Mouse (Mus musculus) forebrain, embryonic 14.5 days (tissue): ENCODE results near the gene Wwtr1. TPM values are rescaled to one million over a fixed set of nuclear protein-coding genes. Genes with fewer than 3 reads are reported as not detected.
A peak's percentile ranks its signal among the peaks of the same experiment; 100 is the strongest.

ENCODE experiments used
- ATAC-seq: fragments of 200-750 bp; cut with Nextera tagmentation; 2 replicates; pipeline ENCODE4 v1.8.0; 2017; ENCODE audit warnings: mild to moderate bottlenecking, moderate library complexity
- DNase-seq: peaks from one replicate; pipeline ENCODE4 v3.0.0-alpha.2; 2015; ENCODE audit warnings: low spot score
- H3K27ac ChIP-seq: fragments of 300-500 bp; sonication (generic); 2 replicates; pipeline ENCODE4 v1.5.1; 2014; ENCODE audit warnings: low read depth, mild to moderate bottlenecking, control low read depth, low read length, moderate library complexity
- H3K27me3 ChIP-seq: fragments of 300-500 bp; sonication (generic); replicated peaks from 2 replicates; pipeline ENCODE4 v1.6.1; 2014; ENCODE audit warnings: low read length, control low read depth, mixed read lengths; ENCODE audit not compliant: control insufficient read depth, insufficient read depth
- H3K36me3 ChIP-seq: fragments of 300-500 bp; sonication (generic); 2 replicates; pipeline ENCODE4 v1.6.1; 2014; ENCODE audit warnings: low read length, control low read depth; ENCODE audit not compliant: control insufficient read depth, insufficient read depth
- H3K4me1 ChIP-seq: fragments of 300-500 bp; sonication (generic); 2 replicates; pipeline ENCODE4 v1.6.1; 2014; ENCODE audit warnings: antibody characterized with exemption, low read length, control low read depth; ENCODE audit not compliant: control insufficient read depth, insufficient read depth
- H3K4me2 ChIP-seq: fragments of 300-500 bp; sonication (generic); 2 replicates; pipeline ENCODE4 v1.6.1; 2014; ENCODE audit warnings: mild to moderate bottlenecking, control low read depth, low read length
- H3K4me3 ChIP-seq: fragments of 300-500 bp; sonication (generic); 2 replicates; pipeline ENCODE4 v1.5.1; 2014; ENCODE audit warnings: low read depth, low read length, control low read depth
- H3K9ac ChIP-seq: fragments of 300-500 bp; sonication (generic); 2 replicates; pipeline ENCODE4 v1.6.1; 2014; ENCODE audit warnings: mild to moderate bottlenecking, low read length, control low read depth, moderate library complexity
- H3K9me3 ChIP-seq: fragments of 300-500 bp; sonication (generic); replicated peaks from 2 replicates; pipeline ENCODE4 v1.6.1; 2016; ENCODE audit warnings: low read length, control low read depth, mixed read lengths; ENCODE audit not compliant: control insufficient read depth
- WGBS: fragments of 180-500 bp; shearing (Covaris S2); extraction: QIAGEN DNeasy Blood & Tissue Kit; methylation state at CpG from one replicate; pipeline ENCODE4 v1.1.7; 2014; 5-methylcytosine and 5-hydroxymethylcytosine counted together
- polyA plus RNA-seq: library from polyadenylated mRNA; unstranded; fragments of >200 nt; fragmentation: Nextera tagmentation; extraction: Ambion mirVana; gene quantifications from 2 replicates; pipeline ENCODE4 v1.2.1, GENCODE M21; 2014

Gene Wwtr1
- 12.7 and 12.8 TPM in 2 replicates for polyA plus RNA-seq

- Histone ChIP-seq H3K9ac (peak within 1 kb of the TSS; percentile 77), H3K4me3 (peak within 1 kb of the TSS; percentile 72), H3K4me2 (peak within 1 kb of the TSS; percentile 93), H3K9me3 (no peaks in the 10 kb centered on the region), H3K27ac (peak within 1 kb of the TSS; percentile 77), H3K4me1 (no peaks in the 10 kb centered on the region; the same call in 1 of the 2 replicates), H3K36me3 (no peaks in the 10 kb centered on the region), H3K27me3 (no peaks in the 10 kb centered on the region)
- DNase-seq (peak; percentile 91), ATAC-seq (peak; percentile 87)
- under 1% methylated on average over 36 of the region's 36 CpGs for WGBS
These were observed at the start of gene Wwtr1 for GRCm38 (mm10) chr3:57575660-57576055. Gene Wwtr1 (minus strand): TSS chr3:57575910.

GRCm38 (mm10) chr3:57619718-57620117, 44.0 kb upstream of the Wwtr1 start:
- Histone ChIP-seq H3K36me3 (no peaks in the 10 kb centered on the region), H3K4me3 (no peak overlapping the region), H3K4me2 (no peak overlapping the region), H3K27me3 (no peaks in the 10 kb centered on the region), H3K27ac (no peak overlapping the region), H3K9ac (no peak overlapping the region), H3K9me3 (no peaks in the 10 kb centered on the region), H3K4me1 (no peaks in the 10 kb centered on the region)
- DNase-seq (no peak), ATAC-seq (no peak)
- 82% methylated on average over 4 of the region's 4 CpGs for WGBS

DNA sequence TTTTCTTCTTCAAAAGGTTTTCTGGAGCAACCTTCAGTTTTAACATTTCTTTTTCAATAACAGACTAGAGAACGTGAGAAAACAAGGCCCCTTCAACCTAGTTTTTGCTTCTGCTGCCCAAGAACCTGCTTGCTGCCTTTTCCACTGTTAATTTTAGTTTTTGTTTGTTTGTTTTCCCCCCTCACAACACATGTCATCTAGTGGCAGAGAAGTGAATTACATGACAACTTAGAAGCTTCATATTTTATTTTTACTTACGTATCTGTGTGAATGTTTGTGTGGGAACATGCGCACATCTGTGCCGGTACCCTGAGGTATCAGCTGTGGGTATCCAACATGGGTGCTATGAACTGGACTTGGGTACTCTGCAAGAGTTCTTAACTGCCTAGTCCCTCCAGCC, 39.9 kb upstream of the Wwtr1 start:
- no peak for DNase-seq
- H3K9me3 ChIP-seq, result no peaks in the 10 kb centered on the region
- no peak for ATAC-seq
- H3K36me3 ChIP-seq, result no peaks in the 10 kb centered on the region
- no peaks in the 10 kb centered on the region for H3K4me1 ChIP-seq
- no peaks in the 10 kb centered on the region for H3K27me3 ChIP-seq
- WGBS, result 93% methylated on average over 4 of the region's 4 CpGs
- no peak overlapping the region for H3K4me3 ChIP-seq
- no peak overlapping the region for H3K27ac ChIP-seq
- no peak overlapping the region for H3K4me2 ChIP-seq
- H3K9ac ChIP-seq, result no peak overlapping the region

DNA sequence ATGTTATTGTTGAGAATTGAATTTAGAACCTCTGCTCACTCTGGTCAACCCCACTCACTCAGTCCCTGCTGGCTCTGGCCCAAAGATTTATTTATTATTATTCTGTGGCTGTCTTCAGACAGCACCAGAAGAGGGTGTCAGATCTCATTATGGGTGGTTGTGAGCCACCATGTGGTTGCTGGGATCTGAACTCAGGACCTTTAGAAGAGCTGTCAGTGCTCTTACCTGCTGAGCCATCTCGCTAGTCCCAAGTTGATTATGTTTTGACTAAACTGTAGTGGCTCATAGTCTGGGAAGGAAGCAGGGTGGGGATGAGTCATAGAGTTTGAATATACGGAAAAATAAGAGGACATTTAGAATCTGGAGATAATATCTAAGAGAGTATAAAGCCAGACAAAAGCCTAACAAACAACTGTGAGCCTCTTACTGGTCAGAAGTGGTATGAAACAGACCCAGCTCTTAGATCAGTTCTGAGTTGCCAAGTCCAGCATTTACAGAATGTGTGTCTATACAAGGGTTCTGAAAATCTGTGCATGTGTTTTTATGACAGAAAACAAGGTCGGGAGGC, 36.8 kb upstream of the Wwtr1 start:
- H3K9ac ChIP-seq, result no peak overlapping the region
- H3K4me2 ChIP-seq, result no peak overlapping the region
- 82% methylated on average over 3 of the region's 3 CpGs for WGBS
- no peaks in the 10 kb centered on the region for H3K9me3 ChIP-seq
- H3K27ac ChIP-seq, result no peak overlapping the region
- no peak overlapping the region for H3K4me3 ChIP-seq
- DNase-seq (no peak), ATAC-seq (no peak)
- H3K4me1 ChIP-seq, result no peaks in the 10 kb centered on the region
- no peaks in the 10 kb centered on the region for H3K36me3 ChIP-seq
- H3K27me3 ChIP-seq, result no peaks in the 10 kb centered on the region

- ATAC-seq (no peak), DNase-seq (no peak)
- no peaks in the 10 kb centered on the region for H3K9me3 ChIP-seq
- H3K9ac ChIP-seq, result no peak overlapping the region
- H3K36me3 ChIP-seq, result no peaks in the 10 kb centered on the region
- no peak overlapping the region for H3K4me3 ChIP-seq
- no peaks in the 10 kb centered on the region for H3K27me3 ChIP-seq
- H3K4me2 ChIP-seq, result no peak overlapping the region
- WGBS, result 90% methylated on average over 7 of the region's 7 CpGs
- H3K4me1 ChIP-seq, result no peaks in the 10 kb centered on the region
- H3K27ac ChIP-seq, result no peak overlapping the region
These were observed 36.1 kb upstream of the Wwtr1 start for GRCm38 (mm10) chr3:57611776-57612175.

- no peaks in the 10 kb centered on the region for H3K9me3 ChIP-seq
- 63% methylated on average over 1 of the region's 1 CpGs for WGBS
- H3K27ac ChIP-seq, result no peak overlapping the region
- no peak for ATAC-seq
- H3K4me2 ChIP-seq, result no peak overlapping the region
- no peak for DNase-seq
- H3K36me3 ChIP-seq, result no peaks in the 10 kb centered on the region
- H3K27me3 ChIP-seq, result no peaks in the 10 kb centered on the region
- H3K4me1 ChIP-seq, result no peaks in the 10 kb centered on the region
- H3K9ac ChIP-seq, result no peak overlapping the region
- no peak overlapping the region for H3K4me3 ChIP-seq
These were observed 28.9 kb upstream of the Wwtr1 start for GRCm38 (mm10) chr3:57604618-57605015.

GRCm38 (mm10) chr3:57603891-57604617, 28.3 kb upstream of the Wwtr1 start:
- DNase-seq (no peak), ATAC-seq (no peak)
- Histone ChIP-seq H3K27me3 (no peaks in the 10 kb centered on the region), H3K4me1 (no peaks in the 10 kb centered on the region), H3K27ac (no peak overlapping the region), H3K4me3 (no peak overlapping the region), H3K9me3 (no peaks in the 10 kb centered on the region), H3K9ac (no peak overlapping the region), H3K4me2 (no peak overlapping the region), H3K36me3 (no peaks in the 10 kb centered on the region)
- 62% methylated on average over 5 of the region's 5 CpGs for WGBS

DNA sequence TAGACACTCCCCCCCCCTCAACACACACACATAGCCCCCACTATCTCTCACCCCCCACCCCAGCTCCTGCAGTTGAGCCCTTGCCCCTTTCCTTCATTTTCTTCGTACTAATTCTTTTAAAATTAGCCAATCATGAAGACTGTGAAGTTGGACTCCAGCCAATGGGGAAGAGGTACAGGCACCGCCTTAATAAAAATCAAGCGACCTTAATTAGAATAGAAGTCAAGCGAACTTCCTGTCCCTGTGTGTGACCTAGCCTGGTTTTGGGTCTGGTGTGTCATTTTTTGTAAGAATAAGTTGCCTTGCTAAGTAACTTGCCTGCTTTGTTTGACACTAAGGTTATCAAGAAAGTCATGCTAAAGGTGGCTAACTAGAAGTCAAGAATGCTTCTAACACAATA, 26.9 kb upstream of the Wwtr1 start:
- no peaks in the 10 kb centered on the region for H3K27me3 ChIP-seq
- H3K4me2 ChIP-seq, result no peak overlapping the region
- no peaks in the 10 kb centered on the region for H3K9me3 ChIP-seq
- H3K27ac ChIP-seq, result no peak overlapping the region
- ATAC-seq, result no peak
- WGBS, result 62% methylated on average over 4 of the region's 4 CpGs
- H3K9ac ChIP-seq, result no peak overlapping the region
- no peaks in the 10 kb centered on the region for H3K36me3 ChIP-seq
- no peaks in the 10 kb centered on the region for H3K4me1 ChIP-seq
- no peak overlapping the region for H3K4me3 ChIP-seq
- DNase-seq, result no peak

DNA sequence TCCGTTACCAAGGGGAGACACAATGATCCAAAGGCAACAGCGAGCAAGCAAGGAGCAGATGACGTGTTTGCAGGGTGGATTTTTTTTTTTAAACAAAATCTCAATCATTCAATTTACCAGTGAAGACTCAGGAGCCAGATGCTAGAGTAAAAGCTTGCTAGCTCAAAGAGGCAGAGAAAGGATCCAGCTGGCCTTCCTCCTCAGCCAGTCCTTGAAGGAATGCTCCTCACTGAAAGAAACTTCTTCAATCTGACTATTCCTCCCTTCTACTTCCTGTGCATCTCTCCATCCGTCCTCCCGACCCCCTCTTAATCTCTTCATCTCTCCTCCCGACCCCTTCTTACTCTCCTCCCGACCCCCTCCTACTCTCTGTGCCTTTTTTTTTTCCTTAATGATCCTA, 20.9 kb upstream of the Wwtr1 start:
- 82% methylated on average over 7 of the region's 7 CpGs for WGBS
- Histone ChIP-seq H3K9ac (no peak overlapping the region), H3K4me2 (no peak overlapping the region), H3K27me3 (no peaks in the 10 kb centered on the region), H3K9me3 (no peaks in the 10 kb centered on the region), H3K4me3 (no peak overlapping the region), H3K36me3 (no peaks in the 10 kb centered on the region), H3K4me1 (no peaks in the 10 kb centered on the region), H3K27ac (no peak overlapping the region)
- DNase-seq, result no peak
- no peak for ATAC-seq
